Mouse (Mus musculus): ENCODE data around the gene Kcp.

Gene Kcp

DNA sequence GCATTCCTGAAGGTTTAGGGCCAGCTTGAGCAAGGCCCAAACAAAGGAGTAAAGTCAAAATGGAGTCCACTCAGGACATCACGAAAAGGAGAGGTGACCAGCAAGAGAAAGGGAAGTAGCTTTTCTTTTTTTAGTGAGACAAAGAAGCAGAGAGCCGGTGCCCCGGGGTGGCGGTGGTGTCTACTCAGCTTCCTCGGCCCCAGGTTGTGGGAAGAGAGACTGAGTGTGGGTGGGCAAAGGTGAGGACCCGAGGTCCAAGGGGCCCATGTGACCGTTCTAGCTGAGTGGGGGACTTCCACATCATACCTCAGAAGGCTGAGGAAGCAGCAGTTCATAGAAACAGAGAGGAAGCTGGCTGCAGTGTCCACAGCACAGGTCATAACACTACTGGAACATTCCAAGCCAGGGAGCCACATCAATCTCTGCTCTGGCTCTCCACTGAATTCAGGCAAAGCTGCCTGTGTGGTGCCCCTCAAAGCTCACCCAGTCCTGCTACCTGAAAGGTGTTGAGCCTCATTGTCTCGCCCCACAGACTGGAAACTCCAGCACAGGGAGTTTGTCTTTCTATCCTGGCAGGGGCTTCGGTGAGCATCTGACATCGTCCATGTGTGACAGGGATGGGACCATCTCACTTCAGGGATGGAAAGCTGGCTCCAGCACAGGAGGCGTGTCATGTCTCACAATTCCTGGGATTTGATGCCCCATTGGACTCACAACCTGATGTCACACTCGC, 15.7 kb upstream of the Kcp start:
- DNase-seq (ENCODE audit: low spot score) = no peak

DNA sequence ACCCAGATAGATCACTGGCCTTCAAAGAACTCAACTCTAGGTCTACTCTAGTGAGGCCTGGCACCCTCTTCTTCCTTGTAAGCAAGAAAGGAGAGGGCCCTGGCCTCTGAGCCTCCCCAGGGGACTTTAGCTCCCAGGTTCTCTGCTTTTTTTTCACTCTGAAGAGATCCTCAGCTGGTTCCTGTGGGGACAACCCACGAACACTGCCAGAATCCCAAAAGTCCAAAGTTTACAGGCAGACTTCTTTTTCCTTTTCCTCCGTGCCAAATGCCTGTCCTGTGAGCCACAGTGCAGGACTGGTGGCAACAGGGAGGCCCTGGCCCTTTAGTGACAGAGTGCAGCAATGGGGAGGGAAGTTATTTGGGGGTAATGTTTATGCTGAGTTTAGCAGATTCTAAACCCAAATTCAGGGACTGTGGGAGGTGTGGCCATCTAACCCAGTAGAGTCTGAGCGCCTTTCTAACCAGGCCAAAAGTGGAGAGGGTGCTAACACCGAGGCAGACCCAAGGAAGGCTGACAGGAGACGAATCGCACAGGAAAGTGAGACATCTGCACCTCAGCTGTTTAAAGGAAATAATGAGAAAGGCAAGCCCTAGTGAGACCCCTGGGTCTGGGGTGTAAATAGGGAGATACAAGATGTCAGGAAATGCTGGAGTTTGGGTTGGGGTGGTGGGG, 15.0 kb upstream of the Kcp start:
- DNase-seq (ENCODE audit: low spot score) = no peak

DNA sequence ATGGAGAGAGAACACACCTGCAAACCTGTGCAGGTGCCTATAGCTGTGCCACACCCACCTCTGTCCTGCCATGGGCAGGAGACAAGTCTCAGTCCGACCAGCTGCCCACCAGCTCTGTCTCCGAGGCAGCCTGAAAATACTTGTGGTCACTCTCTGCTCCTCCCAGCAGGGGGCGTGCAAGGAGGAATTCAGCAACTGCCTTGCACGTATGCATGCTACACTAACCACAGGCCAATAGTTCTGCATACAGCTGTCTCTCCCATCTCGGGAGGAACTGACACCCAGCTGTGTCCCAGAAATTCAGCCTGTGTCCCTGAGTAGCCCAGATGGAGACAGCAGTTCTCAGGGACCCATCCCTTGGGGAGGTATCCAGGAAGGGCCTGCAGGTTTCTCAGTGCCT, 9.4 kb upstream of the Kcp start:
- no peak for DNase-seq (ENCODE audit: low spot score)

DNA sequence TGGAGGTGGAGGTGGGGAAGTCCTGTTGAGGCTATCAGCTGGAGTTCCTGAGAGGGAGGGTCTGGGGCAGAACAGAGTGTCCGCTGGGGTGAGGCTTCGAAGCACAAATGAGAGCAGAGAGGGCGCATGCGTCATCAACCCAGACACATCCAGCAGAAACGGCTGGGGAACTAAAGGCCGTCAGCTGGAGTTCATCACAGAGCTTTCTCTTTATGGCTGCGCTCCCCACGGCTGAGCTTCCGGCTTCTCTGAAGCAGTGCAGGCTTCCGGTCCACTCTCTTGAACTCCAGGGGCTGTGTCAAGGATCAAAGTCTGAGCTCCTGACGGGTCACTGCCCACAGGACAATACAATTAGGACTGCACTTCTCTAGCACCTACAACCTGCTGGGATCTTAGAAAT, 5.5 kb upstream of the Kcp start:
- no peak for DNase-seq (ENCODE audit: low spot score)

DNA sequence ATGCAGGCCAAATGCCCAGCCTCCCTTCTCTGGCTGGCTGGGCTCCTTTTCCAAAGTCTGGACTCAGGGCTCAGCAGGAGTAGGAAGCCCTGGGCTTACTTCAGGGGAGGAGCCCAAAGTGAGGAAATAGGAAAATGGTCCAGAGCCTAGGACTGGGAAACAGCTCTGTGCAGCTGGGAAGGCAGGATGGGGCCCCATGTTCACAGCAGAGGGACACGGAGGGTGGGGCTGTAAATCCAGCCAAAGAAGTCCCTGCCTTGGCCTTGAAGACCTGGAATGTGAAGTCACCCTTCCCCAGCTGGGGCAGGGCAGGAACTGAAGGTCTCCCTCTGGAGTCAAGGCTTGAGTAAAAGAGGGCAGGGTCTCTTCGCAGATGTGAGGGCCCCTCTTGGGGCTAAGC, 1.3 kb upstream of the Kcp start:
- no peak for DNase-seq (ENCODE audit: low spot score)

DNA sequence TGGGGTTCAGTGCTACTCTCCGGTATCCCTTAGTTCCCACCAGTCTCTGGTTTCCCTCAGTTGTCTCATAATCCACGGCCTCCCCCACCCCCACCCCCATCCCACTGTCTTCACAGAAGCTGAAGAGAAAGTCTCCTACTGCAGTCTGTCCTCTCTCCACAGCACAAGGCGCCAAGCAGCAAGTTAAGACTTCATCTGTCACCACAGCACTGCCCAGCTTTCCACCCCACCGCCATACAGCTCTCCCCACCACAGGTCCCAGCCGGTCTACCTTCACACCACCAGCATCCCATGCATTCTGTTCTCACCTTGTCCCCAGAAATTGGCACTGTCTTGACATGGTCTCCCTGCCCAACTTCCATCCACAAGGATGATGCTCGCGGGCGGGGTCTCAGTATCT, 918 bp downstream of the Kcp start:
- no peak for DNase-seq (ENCODE audit: low spot score)

DNA sequence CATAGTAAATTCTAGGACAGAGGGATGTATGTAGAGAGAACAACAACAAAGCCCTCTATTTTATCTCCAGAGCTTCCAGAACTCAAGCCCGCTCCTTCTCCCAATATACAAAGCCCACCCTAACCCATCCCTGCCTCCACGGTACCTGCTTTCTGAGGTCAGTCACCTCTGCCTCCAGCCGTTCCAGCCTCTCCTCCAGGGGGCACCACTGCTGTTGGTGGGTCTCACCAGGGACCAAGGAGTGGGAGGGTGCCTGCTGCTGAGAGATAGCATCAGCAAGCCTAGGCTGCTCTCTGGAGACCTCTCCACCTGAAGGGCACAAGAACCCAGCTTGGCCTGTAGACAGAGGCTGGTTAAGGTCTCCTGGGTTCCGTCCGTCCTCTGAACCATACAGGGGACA, 2.3 kb downstream of the Kcp start:
- no peak for DNase-seq (ENCODE audit: low spot score)

DNA sequence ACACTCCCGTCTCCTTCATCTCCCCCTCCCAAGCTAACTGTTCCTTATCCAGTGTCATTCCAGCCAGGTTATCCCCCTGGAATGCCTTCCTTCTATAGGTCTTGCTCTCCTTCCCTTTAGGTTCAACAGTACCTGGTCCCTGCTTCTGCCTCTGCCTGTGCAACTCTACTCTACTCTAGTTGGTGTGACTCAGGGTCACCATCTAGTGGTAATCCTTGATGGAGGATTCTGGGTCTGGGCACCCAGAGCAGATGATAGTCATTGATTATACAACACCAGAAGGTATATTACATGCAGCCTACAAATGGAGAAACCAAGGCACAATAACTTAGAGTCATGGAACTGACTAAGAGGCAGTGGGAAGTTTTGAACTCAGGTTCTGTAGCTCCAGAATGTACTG, 6.2 kb downstream of the Kcp start:
- no peak for DNase-seq (ENCODE audit: low spot score)

DNA sequence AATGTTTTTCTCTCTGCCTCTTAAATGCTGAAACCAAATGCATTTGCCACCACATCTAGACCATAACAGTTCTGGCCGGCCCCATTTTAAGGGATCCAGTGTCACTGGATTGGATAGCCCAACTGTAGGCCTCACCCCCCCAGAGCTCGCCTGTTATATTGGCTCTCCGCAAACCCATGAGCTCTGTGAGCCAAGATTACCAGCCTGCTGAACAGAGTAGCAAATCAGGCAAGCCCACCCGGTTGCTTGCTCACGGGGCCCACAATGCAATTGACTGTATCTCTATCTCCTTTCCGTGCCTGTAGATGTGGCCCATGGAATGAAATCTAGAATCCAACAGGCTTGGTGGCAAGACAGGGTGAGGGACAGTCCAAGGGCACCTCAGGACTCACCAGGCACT, 6.9 kb downstream of the Kcp start:
- no peak for DNase-seq (ENCODE audit: low spot score)

DNA sequence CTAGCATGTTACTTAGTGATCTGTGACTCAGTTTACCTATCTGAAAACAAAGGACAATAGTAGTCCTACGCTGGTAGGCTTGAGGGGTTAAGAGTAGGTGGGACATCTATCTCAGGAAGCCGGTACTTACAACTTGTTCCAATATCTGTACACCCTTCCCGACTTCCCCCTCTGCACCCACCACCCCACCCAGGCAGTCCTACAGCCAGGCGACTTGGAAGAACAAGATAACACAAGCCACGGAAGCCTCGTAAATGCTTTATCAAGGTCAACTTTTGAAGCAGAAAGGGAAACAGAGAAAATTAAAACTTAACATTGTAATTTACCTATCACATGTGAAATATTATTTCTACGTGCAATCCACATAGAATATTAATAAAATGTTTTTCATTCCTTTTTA, 7.6 kb downstream of the Kcp start:
- DNase-seq (ENCODE audit: low spot score) = no peak

DNA sequence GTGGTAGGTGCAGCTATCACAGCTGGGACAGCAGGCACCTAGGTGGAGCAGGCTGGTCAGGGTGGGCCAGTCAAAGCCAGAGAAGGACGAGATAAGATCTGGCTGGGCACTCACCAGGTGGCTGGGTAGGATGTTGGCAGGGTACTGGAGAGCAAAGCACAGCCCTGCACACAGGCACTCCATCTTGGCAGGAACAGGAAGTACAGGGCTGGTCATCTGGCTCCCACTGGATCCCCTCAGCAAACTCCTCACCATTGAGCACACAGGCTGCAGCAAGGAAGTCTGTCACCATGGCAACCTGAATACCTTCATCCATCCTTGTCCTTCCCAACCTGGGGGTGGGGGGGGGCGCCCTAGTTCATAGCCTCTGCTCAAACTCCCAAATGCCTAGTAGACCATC, 10.0 kb downstream of the Kcp start:
- no peak for DNase-seq (ENCODE audit: low spot score)

DNA sequence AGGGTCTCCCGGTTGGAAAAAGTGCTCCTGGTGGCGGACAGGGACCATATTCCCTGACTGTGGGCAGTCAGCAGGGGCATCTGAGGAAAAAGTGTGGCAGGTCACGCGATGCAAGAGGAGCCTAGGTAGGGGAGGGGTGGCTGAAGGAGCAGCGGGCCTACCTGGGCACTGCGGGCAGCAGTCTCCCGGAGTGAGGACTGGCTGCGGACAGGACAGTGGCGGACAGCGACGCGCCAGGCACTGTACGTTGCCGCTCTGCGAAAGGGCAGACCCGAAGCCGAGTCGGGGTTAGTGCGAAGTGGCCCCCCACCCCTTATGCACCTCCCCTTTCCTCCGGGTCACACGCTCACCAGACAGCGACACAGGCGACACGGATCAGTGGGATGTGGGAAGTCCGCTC, 11.5 kb downstream of the Kcp start:
- DNase-seq (ENCODE audit: low spot score) = no peak

DNA sequence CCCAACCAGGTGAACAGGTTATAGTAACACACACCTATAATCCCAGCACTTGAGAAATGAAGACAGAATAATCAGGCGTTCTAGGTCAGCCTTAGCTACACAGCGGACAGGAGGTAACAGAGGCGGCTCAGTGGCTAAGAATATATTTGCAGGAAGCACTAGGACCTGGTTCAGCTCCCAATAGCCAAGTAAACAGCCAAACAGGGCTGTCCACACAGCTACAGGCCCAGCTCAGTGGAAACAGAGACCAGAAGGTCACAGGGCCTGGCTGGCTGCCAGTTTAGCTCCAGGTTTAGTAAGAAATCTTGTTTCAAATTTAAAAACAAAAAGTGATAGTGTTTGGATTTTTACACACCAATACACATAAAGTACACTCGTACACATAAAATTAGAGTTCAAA, 13.7 kb downstream of the Kcp start:
- DNase-seq (ENCODE audit: low spot score) = no peak

DNA sequence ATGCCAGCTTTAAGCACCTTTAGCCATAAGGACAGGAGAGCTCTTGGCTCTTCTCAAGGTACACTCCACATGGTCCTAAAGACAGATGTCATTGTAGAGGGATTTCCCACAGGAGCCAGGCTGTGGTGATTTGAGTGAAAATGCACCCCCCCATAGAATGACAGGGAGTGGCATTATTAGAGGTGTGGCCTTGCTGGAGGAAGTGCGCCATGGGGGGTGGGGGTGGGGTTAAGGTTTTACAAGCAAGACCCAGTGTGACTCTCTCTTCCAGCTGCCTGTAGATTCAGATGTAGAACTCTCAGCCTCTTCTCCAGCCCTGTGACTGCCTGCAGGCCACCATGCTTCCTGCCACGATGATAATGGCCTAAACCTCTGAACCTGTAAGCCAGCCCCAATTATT, 21.8 kb downstream of the Kcp start:
- no peak for DNase-seq (ENCODE audit: low spot score)

DNA sequence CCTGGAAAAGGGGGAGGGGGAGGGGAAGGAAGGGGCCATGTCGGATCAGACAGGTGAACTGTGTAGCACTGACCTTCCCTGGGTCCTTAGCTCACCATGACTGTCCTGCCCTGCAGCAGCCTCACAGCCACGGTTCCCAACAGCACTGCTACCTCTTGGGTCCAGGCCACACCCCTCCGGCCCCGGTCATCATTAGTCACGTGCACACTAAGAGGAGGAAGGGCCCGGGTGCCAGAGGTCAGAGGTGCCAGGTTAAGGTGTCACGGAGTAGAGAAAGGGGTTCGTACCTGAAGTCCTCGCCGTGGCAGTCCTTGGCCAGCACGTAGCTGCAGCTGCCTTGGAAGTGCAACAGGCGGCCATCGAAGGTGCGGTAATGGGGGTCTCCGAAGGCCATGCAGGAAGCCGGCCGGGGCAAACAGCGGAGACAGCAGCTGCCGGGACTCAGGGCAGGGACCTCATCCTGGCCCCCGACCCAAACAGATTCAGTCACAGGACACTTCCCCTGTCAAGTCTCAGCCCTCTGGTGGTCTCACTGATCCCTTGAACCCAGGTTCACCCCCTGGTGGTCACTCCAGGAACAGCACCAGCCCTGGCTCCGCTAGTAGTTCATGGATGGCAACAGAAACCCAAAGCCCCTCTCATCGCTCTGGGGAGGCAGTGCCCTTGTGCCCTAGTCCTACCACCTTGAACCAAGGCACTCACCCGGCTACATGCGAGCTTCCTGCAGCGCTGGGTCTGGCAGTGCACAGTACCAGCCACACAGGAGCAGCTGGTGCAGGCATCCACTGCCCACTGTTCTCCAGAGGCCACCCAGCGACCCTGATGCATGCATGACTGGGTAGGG, 22.8 kb downstream of the Kcp start:
- peak; percentile 66 for DNase-seq (ENCODE audit: low spot score)

DNA sequence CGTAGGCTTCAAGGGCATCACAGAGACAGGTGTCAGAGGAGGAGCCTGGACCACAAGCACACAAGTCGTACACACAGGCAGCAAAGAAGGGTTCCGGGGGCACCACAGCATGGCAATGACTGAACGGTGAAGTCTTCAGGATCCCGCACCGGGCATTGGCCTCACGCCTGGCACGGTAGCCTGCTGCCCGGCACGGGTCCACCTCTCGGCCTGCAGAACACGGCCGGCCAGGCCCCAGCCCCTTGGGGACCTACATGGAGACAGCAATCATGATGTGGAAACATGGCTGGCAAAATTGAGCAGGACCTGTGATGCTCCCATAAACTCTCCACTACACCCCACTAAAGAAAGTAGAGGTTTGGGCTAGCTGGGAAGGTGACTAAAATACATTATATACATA, 25.1 kb downstream of the Kcp start:
- no peak for DNase-seq (ENCODE audit: low spot score)

DNA sequence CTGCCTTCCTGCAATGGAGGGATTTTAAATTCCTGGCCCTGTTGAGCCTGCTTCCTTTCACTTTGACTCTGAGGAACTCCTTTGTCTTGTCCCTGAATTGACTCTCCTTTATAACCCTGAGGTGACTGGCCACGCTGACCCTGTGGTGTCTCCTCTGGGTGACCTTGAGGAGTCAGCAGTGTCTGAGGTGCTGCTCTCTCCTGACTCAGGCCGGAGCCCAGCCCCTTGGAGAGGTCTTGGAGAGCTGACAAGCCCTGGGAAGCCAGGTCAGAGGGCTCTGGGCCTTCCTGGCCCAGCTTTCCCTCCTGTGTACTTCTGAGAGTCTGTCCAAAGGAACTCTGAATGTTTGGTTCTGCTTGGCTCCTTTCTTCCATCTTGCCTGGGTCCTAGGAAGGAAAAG, 33.0 kb downstream of the Kcp start:
- no peak for DNase-seq (ENCODE audit: low spot score)

DNA sequence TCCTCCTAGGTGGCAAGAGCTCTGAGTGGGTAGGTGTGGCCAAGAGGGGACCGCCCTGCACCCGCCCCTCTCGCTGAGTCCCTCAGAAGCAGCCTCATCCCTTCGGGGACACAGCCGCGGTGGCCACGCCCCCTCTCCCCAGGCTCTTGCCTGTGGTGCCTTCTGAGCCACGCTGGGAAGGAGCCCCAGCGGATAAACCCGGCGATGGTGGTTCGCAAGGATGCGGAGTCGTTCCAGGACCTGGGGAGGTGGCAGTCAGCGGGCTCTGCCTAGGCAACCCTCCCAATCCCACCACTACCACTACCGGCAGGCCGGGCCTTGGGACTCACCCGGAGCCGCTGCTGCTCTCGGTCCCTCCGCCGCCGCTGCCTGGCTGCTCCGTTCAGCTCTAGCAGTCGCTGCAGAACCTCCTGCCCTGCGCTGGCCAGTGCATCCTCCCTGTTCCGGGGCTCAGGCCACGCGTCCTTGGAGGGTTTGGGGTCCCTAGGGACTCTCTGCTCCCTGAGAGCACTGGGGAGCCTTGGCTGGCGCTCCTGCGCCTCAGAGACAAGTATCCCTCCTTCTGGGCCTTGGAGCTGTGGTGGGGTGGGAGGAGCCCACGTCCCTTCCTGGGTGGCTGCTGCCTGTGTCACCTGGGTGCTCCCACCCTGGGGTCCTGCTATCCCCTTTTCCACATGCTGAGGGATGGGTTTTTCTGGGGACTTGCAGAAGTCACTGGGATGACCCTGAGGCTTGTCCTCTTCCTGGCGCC, 33.6 kb downstream of the Kcp start:
- peak; percentile 29 for DNase-seq (ENCODE audit: low spot score)

DNA sequence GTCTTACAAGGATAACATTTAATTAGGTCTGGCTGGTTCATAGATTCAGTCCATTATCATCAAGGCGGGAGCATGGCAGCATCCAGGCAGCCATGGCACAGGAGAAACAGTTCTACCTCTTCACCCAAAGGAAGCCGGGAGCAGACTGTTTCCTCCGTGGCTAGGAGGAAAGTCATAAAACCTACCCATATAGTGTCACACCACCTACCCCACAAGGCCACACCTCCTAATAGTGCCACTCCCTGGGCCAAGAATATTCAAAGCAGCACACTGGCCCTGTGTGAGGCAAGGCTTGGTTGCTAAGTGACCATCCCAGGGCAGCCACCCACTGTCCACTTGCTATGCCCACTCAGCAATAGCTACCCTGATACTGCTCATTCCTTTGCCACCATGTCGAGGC, 36.6 kb downstream of the Kcp start, which contains the start of gene Atp6v1fnb:
Atp6v1fnb (plus strand) TSS at position 301 of the 400 bp plus-strand sequence.
- no peak for DNase-seq (ENCODE audit: low spot score)

DNA sequence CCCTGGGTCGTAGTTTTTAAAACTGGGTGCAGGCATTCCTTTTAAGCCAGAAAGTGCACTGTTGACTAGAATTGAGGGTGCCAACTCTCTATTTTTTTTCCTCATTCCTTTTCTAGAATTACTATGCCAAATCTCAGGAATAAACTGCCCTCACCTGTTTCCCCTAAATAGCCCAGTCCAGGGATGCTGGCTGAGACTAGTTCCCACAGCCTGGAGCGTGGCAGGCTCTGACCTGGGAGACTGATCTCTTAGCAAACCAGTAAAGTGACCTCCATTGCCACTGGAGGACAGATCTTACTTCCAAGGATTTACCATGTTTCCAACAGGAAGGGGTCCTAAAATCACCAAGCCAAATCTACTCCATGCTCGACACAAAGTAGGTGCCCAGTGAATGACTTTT, 38.9 kb downstream of the Kcp start:
- DNase-seq (ENCODE audit: low spot score) = no peak

DNA sequence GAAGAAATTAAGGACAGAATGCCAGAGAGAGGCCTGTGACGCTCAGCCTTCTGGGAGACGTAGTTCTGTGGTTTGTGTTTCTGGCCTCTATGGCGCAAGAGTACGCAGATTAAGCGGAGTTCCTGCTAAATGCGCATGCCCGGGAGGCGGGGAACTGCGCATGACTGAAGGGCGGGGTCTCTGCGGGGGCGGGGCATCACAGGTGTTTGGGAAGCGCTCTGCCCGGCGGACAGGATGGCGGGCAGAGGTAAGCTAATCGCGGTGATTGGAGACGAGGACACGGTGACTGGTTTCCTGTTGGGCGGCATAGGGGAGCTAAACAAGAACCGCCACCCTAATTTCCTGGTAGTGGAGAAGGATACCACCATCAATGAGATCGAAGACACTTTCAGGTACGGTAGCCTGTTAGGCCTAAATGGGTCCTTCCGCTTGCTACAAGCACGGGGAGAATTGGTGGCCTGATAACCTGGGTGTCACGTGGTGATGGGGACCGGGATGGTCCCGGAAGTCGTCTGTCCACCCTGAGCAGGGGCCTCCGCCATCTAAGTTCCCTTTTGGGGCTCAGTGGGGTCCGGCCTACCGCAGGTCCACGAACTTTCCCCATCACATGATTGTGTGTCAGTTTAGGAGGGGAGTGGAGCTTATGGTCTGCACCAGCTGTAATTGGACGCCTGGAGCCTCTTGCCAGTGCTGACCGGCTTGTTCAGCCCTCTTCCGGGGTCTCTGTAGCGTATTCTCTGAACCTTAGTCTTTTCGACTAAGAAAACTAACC, 40.0 kb downstream of the Kcp start, which contains the start of gene Atp6v1f:
Atp6v1f (plus strand) TSS at position 136 of the 772 bp plus-strand sequence.
- peak; percentile 73 for DNase-seq (ENCODE audit: low spot score)
